Mouse (Mus musculus): ENCODE measurements around the gene Cd2.

DNA sequence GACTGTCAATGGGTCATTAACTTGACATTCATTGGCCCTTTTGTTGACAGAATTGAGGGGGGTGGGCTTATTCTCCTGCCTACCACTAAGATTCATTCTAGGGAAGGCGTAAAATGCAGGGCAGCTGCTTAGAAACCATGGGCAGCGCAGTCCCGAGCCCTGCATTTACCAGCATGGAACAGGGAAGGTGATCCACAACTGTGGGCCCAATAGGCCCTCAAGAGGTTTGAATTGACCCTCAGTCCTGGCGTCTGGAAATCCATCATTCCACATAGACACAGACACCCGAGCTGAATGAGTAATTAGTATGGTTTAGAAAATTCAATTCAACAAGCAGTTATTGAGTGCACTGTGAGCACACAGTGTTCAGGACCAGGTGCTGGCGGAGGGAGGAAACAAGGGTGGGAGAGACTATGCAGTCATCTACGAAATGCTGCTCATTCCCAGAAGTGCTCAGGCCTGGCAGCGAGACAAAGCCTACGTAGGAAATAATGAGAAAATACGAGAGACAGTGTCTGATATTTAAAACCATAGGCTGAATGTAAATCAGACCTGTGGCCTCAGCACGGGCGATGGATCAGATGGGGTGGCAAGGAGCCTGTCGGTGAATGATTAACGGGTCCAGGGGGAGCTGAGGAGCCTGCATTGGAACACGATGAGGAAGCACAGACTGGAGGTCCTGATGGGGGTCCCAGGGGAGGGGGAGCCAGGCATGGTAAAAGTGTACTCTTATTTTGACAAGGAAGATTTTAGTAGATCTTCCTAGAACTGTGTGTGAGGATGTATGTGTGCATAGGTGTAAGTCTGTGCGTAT, 50.5 kb downstream of the Cd2 start:
- TF ChIP-seq CTCF (IDR thresholded peaks at IDR 0.05), result no peak
- TF ChIP-seq EP300 (IDR thresholded peaks at IDR 0.05), result no peak
